Mouse (Mus musculus): Measurements from ENCODE around the gene Paqr8.

Paqr8 gene

GRCm38 (mm10) chr1:20890404-20890921 is at the start of gene Paqr8:
Gene Paqr8 (plus strand): TSS chr1:20890606.
- DNase-seq (ENCODE audit: low read depth) = peak; percentile 80

DNA sequence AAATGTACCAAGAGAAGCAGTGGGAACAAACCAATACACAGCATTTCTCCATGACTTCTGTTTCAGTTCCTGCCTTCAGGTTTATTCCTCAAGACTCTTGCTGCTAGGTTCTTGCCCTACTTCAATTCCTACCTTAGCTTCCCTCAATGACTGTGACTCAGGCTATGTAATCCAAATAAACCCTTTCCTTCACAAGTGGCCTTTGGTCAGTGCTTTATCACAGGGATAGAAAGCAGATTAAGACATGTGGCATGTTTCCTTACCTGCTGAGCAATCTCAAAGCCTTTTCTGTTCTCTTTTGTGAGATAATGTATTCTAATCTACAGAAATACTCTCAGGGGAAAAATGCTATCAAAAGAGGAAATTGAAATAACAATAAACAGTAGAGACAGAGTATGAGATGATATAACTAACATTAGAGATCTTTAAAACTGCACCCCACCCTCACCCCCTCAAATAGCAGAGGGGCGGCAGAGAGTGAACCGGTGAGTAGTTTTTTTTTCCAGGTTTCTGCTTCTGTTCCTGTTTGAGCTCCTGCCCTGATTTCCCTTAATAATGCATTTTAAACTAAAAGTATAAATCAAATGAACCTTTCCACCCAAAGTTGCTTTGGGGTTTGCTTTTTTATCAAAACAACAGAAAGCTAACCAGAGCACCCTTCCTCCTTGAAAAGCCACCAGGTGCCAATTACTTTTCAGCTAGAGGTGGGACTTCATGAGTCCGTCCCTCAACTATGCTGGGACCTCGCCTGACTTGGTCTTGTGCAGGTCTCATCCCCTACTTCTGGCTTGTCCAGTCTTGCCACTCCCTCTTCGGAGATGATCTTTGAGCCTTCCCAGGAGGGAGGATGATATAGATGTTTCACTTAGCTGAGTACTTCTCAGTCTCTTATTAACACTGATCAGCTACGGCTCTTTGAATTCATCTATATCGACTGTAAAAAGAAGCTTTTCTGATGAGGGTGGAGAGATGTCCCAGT is 33.2 kb upstream of the Paqr8 start:
- DNase-seq (ENCODE audit: low read depth) = no peak

GRCm38 (mm10) chr1:20860775-20861174 is 29.6 kb upstream of the Paqr8 start:
- no peak for DNase-seq (ENCODE audit: low read depth)

DNA sequence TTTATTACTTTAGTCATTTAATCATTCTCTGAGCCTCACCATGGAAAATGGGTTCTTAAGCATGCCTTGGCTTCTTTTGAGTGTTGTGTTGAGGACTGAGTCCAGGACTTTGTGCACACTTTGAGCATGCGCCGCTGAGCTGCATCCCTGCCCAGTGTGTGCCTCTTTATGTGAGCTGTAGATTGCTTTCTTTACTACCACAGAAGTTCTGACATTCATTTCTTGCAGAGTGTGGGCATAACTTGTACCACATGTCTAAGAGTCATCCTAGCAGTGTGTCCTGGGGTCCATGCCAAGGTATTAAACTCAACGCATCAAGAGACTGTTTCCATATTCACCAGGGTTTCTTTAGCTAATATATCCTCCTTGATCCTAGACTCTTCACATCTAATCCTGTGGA is 28.5 kb upstream of the Paqr8 start:
- DNase-seq (ENCODE audit: low read depth) = no peak

DNA sequence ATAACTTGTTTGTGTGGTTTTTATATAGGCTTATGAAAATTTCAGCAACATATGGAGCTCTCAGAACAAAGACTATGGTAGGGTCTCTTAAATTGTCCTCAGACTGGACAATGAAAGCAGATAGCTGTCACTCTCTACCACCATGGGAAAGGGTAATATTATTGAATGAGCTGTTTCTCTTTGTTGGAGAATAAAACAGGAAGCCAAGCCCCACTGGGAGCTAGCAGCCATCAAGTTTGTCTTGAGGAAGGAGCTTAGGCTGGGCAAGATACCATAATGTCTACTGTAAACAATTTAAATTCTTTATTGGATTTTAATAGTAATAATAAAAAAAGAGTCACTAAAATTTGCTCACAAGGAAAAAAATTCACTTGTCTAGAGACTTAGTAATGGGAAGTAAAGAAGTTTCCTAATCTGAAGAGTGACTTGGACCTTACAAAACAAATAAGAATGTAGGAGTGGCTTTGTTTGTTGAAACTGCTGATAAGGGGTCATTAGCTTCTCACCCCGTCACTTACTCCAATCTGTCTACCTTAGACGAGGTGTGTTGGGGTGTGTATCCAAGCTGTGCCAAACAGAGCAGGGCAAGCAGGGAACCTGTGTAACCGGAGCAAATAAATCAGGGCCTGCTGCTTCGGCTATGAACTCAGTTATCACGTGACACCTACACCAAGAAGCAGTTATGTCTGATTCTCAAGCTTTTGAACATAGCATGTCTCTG is 26.8 kb upstream of the Paqr8 start:
- no peak for DNase-seq (ENCODE audit: low read depth)

GRCm38 (mm10) chr1:20867241-20867902 is 23.0 kb upstream of the Paqr8 start:
- DNase-seq (ENCODE audit: low read depth) = no peak

DNA sequence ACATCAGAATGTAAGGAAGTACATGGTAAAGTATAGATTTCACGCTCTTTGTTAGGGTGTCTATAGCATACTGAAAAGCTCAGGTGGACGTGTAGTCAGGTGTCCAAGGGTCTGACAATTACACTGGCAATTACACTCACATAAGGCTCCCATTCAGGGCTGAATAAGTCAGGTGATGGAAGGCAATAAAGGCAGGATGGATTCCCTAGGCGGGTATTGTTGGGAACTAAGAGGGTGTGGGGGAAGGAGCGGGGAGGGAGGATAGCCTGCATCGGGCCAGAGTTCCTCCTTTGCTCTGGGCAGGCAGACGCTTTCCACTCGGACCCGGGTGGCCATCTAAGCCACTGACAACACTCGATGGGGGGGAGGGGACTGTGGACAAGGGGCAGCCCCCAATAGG is 22.4 kb upstream of the Paqr8 start:
- no peak for DNase-seq (ENCODE audit: low read depth)

DNA sequence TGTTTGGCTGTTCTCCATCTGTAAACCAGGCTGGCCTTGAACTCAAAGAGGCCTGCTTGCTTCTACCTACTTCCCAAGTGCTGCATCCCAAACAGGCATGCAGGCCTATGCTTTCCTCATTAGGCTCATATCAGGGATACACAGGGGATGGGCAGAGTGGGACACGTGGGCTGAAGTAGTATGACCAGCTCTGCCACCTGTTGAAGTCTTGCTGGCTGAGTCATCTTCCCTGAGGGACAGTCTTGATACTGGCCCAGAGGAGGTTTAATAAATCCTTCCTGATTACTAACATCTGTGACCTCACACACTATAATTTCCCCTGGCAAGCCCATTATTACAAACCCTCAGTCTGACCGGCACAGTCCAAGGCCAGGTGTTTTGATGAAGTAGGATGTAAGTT is 19.5 kb upstream of the Paqr8 start:
- peak; percentile 19 for DNase-seq (ENCODE audit: low read depth)

GRCm38 (mm10) chr1:20872496-20872895 is 17.9 kb upstream of the Paqr8 start:
- peak; percentile 56 for DNase-seq (ENCODE audit: low read depth)

- DNase-seq (ENCODE audit: low read depth) = no peak
These were observed 16.3 kb upstream of the Paqr8 start for GRCm38 (mm10) chr1:20874061-20874460.

DNA sequence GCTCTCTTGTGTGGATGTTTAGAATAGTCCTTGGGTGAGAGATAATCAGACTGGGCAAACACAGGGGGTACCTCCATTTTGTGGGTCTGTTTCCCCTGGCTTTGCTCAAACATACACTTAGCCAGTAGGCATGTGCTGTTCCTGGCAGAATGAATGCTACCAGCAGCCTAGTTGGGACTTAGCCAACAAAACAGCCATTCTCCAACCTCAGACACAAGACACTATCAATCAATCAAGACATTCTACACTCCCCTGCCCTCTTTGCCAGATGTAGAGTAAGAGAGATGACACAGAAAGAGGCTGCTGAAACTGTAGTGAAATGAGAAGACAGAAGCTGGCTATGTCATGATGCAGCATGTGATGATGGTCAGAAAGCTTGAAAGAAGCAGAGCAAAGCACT is 13.1 kb upstream of the Paqr8 start:
- DNase-seq (ENCODE audit: low read depth) = no peak

DNA sequence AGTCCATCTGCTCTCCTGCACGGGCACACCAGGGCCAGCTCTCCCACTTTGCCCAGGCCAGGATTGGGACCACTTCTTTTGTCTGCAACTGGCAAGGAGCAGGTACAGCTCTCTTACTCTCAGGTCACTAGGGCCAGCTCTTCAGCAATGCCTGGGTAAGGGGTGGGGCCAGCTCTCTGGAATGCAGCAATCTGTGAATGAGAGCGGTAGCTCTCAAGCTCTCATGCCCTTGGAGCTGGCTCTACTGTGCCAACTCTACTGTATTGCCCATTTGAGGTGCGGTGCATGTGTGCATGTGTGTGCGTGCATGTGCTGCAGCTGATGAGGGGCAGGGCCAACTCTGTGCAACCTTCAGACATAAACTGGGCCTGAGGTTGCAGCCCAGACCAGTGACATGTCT is 11.0 kb upstream of the Paqr8 start:
- no peak for DNase-seq (ENCODE audit: low read depth)

DNA sequence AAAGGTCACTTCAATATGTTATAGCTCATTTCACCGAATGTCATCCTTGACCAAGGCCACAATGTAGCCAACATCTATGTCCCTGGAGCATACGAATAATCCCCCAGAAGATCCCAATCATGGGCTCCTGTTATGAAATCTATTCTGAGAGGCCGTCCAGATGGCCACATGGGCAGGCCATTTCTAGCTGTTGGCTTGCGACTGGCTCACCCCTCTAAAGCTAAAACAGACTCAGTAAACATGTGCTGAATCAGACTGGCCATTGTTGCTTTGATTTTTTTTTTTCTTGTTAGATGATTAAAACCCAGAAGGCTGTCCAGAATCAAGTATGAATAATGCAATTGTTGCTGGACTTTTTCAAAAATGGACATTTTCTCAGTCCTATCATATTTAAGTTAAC is 7.3 kb upstream of the Paqr8 start:
- DNase-seq (ENCODE audit: low read depth) = no peak

DNA sequence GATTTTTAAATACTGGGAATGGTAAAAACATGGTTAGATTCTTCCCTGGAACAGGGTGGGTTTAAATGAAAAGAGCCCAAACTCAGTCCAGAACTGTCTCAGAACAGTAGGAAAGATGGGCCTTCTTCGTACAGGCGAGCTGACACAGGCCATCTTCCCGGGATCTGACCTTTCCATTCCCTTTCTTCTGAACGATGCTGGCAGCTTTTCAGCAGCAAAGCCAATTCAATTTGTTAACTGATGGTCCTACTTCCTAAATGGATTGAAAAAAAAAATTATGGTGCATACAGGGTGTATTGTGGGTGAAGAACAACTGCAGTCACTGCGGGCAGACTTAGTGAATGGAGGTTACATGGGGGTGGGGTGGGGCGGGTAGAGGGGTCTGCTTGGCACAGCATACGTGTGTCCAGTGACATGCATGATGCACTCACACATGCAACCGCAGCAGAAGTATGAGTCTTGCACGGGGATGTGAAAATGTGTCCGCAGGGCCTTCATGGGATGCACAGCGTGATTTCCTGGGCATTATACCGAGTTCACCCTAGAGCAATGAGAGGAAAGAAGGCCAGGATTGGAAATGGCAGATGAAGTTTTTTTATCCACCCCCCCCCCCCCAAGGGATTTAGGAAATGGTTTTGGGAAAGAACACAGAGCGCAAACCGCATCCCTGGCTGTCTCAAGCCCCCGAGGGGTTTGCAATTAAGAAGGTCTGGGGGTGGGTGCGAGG is 566 bp upstream of the Paqr8 start:
- DNase-seq (ENCODE audit: low read depth) = no peak

- peak; percentile 81 for DNase-seq (ENCODE audit: low read depth)
These were observed 564 bp downstream of the Paqr8 start for GRCm38 (mm10) chr1:20890941-20891399.

DNA sequence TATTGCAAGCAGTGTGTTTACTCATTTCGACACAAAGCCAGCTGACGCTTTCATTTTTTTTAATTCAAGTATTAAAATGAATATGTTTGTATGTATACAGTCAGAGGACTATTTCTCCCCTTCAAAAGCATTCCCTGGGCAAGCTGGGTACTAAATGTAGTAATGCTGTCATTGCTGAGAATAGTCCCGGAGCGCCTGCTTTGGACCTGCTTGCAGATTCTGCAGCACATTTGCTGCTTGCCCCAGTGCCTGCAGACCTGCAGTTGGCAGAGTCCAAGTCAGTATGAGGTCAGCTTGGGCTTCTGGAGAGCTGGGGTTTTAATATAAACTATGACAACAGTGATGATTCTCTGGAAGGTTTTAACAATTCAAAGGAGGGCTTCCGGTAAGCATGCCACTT is 2.7 kb downstream of the Paqr8 start:
- DNase-seq (ENCODE audit: low read depth) = no peak

DNA sequence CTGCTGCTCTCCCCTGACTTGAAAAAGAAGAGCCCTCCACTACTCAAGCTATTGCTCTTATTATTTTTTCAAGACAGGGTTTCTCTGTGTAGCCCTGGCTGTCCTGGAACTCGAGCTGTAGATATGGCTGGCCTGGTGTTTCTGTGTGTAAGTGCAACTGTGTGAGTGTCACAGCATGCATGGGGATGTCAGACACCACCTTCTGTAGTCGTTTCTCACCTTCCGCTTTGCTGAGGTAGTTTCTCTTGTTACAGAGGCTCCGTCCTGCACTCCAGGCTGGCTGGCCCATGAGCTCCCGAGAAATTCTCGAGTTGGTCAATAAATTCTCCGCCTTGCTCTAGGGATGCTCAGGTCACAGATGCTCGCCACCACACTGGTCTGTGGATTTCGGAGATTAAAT is 8.0 kb downstream of the Paqr8 start:
- DNase-seq (ENCODE audit: low read depth) = no peak

DNA sequence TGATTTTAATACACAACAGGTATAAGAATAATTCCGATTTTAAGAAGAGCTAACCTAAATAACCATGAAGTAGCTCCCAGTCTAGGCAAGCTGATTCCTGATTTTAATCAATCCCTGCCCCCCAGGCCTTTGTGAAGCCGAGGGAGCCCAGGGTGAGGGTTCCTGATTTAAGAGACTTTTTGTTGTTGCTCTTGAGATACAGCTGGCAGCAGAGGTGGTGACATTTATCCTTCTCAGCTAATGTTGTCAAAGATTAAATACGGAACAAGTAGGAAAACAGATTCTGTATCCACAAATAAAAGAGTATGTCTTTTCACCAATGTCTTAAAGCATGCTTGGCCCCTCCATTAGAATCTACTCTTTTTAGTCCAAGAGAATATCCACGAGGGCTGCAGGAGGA is 9.9 kb downstream of the Paqr8 start:
- no peak for DNase-seq (ENCODE audit: low read depth)

- no peak for DNase-seq (ENCODE audit: low read depth)
These were observed 15.2 kb downstream of the Paqr8 start for GRCm38 (mm10) chr1:20905501-20906127.

DNA sequence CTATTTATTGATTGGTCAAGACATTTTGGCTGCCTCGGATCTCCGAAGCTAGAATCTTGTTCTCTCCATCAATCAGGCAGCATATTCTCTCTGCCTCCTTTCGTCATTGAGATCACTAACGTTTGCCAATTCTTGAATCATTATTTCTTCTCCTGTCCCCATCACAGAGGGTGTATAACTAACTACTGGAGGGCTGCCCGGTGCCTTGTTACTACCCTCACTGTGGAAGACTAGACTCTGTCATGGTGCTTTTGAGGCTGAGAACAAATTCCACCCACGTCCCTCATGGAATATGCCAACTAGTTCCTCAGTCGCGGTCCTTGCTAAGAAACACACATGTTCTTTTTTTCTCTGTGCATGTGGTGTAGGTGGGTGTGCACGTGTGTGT is 15.7 kb downstream of the Paqr8 start:
- DNase-seq (ENCODE audit: low read depth) = no peak

- DNase-seq (ENCODE audit: low read depth) = peak; percentile 46
These were observed 18.1 kb downstream of the Paqr8 start for GRCm38 (mm10) chr1:20908541-20908940.
